Mouse (Mus musculus) heart, embryonic 14.5 days (tissue): Measurements from ENCODE around the gene Synj2. TPM values are rescaled to one million over a fixed set of nuclear protein-coding genes. Genes with fewer than 3 reads are reported as not detected.

Experiments used
- ATAC-seq: fragments of 200-750 bp; cut with Nextera tagmentation; 2 replicates; pipeline ENCODE4 v1.8.0; 2017; ENCODE audit warnings: low read depth, moderate TSS enrichment; ENCODE audit not compliant: insufficient number of reproducible peaks, insufficient read depth, low FRiP score
- H3K27ac ChIP-seq, 2 experiments: fragments of 200-500 bp in 1 of 2; fragments of 300-500 bp in 1 of 2; sonication (generic) in 1 of 2; replicated peaks in 1 of 2; 2 replicates each; pipeline ENCODE4 v1.5.1; 2012 to 2014; ENCODE audit warnings: low read depth in 2 of 2, low read length in 2 of 2, control low read depth in 1 of 2, mild to moderate bottlenecking in 1 of 2, mixed read lengths in 1 of 2; ENCODE audit not compliant: control insufficient read depth in 1 of 2, insufficient read depth in 1 of 2
- H3K27me3 ChIP-seq: fragments of 300-500 bp; sonication (generic); 2 replicates; pipeline ENCODE4 v1.6.1; 2014; ENCODE audit warnings: mild to moderate bottlenecking, low read length, control low read depth; ENCODE audit not compliant: control insufficient read depth, insufficient read depth
- H3K36me3 ChIP-seq: fragments of 300-500 bp; sonication (generic); 2 replicates; pipeline ENCODE4 v1.6.1; 2014; ENCODE audit warnings: mild to moderate bottlenecking, control low read depth, low read length, mixed read lengths; ENCODE audit not compliant: control insufficient read depth, insufficient read depth
- H3K4me1 ChIP-seq, 2 experiments: fragments of 200-500 bp in 1 of 2; fragments of 300-500 bp in 1 of 2; sonication (generic) in 1 of 2; 2 replicates each; pipeline ENCODE4 v1.6.1; 2012 to 2014; ENCODE audit warnings: low read length in 2 of 2, control low read depth in 1 of 2, mixed read lengths in 1 of 2; ENCODE audit not compliant: control insufficient read depth in 2 of 2, insufficient read depth in 2 of 2
- H3K4me2 ChIP-seq: fragments of 300-500 bp; sonication (generic); 2 replicates; pipeline ENCODE4 v1.6.1; 2014; ENCODE audit warnings: mild to moderate bottlenecking, low read length
- H3K4me3 ChIP-seq, 2 experiments: fragments of 200-500 bp in 1 of 2; fragments of 300-500 bp in 1 of 2; sonication (generic) in 1 of 2; 2 replicates each; pipeline ENCODE4 v1.5.1; 2012 to 2014; ENCODE audit warnings: low read length in 2 of 2, mild to moderate bottlenecking in 2 of 2, control low read depth in 1 of 2, low read depth in 1 of 2, moderate library complexity in 1 of 2; ENCODE audit not compliant: control insufficient read depth in 1 of 2, insufficient read depth in 1 of 2
- H3K9ac ChIP-seq: fragments of 300-500 bp; sonication (generic); 2 replicates; pipeline ENCODE4 v1.6.1; 2014; ENCODE audit warnings: mild to moderate bottlenecking, low read length
- H3K9me3 ChIP-seq: fragments of 300-500 bp; sonication (generic); 2 replicates; pipeline ENCODE4 v1.6.1; 2016; ENCODE audit warnings: low read length, control low read depth; ENCODE audit not compliant: control insufficient read depth
- WGBS: fragments of 180-500 bp; shearing (Covaris S2); extraction: QIAGEN DNeasy Blood & Tissue Kit; methylation state at CpG from one replicate; pipeline ENCODE4 v1.1.7; 2014; 5-methylcytosine and 5-hydroxymethylcytosine counted together
- polyA plus RNA-seq: library from polyadenylated mRNA; unstranded; fragments of >200 nt; fragmentation: Nextera tagmentation; extraction: Ambion mirVana; gene quantifications from 2 replicates; pipeline ENCODE4 v1.2.1, GENCODE M21; 2014

Gene Synj2
- polyA plus RNA-seq, 1 experiment from 2014 or later, result 4.3 TPM

DNA sequence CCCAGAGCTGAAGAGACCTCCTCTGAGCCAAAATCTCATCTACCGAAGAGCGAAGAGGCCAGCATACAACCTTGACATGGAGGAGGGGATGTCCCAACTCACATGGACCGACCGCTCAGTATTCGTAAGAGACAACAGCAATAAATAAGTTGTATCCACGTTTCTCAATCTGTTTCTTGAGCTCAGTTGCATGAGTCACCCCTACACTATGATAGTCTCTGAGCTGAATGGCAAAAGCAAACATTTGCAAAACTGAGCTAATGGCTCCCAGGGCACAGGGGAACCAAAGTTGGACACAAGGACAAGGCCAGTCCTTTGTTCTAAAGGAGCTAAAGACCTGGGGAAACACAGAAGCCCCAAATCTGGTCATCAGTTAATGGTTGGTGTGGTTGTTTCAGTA, 128.8 kb downstream of the Synj2 start:
- Histone ChIP-seq H3K27me3 (no peaks in the 10 kb centered on the region), H3K4me3 (no peak overlapping the region), H3K36me3 (peaks cover 55% of the 10 kb centered on the region), H3K4me1 (no peaks in the 10 kb centered on the region), H3K9me3 (0 out of 2 replicates have a peak, but pooled peaks cover 3% of the 10 kb centered on the region), H3K9ac (no peak overlapping the region), H3K4me2 (no peak overlapping the region), H3K27ac (no peak overlapping the region)
- 89% methylated on average over 6 of the region's 6 CpGs for WGBS
- ATAC-seq, result no peak; the same call in 1 of the 2 replicates

DNA sequence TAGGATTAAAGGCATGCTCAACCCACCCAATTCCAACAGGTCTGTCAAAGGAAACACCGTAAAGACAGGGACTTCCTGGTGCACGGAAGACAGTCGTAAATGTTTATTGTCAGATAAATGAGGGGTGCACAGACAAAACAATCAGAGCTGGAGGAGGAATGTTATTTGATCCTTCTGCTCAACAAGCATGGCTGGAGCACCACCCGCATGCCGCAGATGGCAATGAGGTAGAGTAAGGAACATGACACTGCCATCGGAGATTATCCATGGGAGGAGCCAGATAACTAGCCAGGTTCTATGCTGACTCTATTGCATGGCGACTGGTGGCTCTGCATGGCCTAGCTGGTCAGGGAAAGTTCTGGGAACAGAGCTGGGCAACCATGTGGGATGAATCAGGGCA, 132.3 kb downstream of the Synj2 start:
- Histone ChIP-seq H3K4me1 (peaks cover 0 to under 1% of the 10 kb centered on the region in 2 experiments; a peak in 1 of 4 replicates), H3K4me3 (no peak overlapping the region), H3K9ac (no peak overlapping the region), H3K36me3 (peaks cover 39% of the 10 kb centered on the region), H3K9me3 (no peaks in the 10 kb centered on the region), H3K27me3 (no peaks in the 10 kb centered on the region), H3K4me2 (no peak overlapping the region), H3K27ac (no peak overlapping the region)
- no peak for ATAC-seq
- 76% methylated on average over 7 of the region's 7 CpGs for WGBS

DNA sequence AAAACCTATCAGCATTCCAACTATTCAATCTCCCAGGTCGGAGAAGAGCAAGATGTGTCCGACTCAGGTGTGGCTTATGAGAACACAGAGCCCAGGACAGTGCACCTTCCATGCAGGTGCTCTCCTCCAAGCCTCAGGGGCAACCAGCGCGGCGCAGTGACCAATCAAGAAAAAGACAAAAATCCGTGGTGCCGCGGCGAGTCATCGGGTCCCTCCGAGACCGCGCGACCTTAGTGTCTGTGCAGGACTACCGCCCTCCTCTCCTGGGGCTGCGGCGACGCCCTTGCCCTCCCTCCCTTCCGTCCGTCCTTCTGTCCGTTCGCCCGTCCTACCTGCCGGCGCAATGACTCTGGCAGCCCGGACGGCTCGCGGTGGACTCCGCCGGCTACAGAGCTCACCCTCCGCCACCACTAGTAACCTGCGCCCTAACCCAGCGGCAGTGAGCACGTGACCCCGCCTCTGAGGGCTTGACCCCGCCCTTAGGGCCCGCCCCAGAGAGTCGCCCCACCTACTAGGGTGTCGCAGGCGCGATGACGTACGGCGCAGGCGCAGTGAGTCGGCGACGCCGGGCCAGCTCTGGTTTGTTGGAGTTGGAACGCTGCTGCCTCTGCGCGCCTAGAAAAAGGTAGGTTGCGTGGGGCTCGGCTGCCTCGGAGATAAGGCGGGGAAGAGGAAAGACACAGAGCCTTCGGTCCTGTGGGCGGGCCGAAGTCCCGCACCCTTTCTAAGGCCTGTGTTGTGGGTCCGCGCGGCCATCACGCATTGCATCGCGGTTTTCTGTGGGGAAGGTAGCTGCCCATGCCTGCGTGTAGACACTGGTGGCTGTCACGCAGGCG, 138.4 kb downstream of the Synj2 start, which contains the start of the genes Serac1 and Gtf2h5:
Gene Serac1, minus strand, starts transcription at position 455 of the 836 bp plus-strand sequence.
Gene Gtf2h5, plus strand, starts transcription at position 500 of the 836 bp plus-strand sequence.
- Histone ChIP-seq H3K36me3 (peaks cover 17% of the 10 kb centered on the region), H3K9ac (peak within 1 kb of the TSS; percentile 87), H3K4me1 (peaks cover 2 to 12% of the 10 kb centered on the region in 2 experiments), H3K27me3 (no peaks in the 10 kb centered on the region), H3K27ac (peak within 1 kb of the TSS; percentile 61 to 71), H3K4me2 (peak within 1 kb of the TSS; percentile 85), H3K9me3 (no peaks in the 10 kb centered on the region), H3K4me3 (peak within 1 kb of the TSS; percentile 66 to 70)
- peak; percentile 99 for ATAC-seq
- under 1% methylated on average over 70 of the region's 70 CpGs for whole genome bisulfite sequencing

DNA sequence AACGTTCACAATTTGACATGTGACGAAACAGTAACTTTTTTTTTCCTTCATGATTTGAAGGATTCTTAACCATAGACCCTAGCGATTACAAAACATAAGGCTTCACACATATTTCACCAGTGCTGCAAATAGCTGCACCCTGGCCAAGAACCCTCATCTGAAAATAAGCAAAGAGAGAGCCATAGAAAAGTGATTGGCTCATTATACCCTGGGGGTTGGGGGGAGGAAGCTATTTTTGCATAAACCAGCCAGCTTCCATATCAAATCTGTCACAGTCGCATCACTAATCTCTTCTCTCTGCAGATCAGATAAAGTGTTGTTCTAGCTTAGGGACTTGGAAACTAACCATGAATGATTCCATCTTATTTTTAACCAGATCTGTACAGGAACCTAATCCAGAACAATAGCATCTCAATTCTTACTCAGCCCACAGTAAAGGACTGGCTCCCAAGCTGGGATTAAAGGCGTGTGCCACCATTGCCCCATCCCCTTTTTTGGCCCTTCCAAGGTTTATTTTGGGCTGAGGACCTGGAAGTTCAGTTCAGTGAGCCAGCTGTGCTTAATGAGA, 142.3 kb downstream of the Synj2 start:
- Histone ChIP-seq H3K27ac (no peak overlapping the region), H3K9me3 (no peaks in the 10 kb centered on the region), H3K4me3 (no peak overlapping the region), H3K36me3 (peaks cover 50% of the 10 kb centered on the region), H3K9ac (no peak overlapping the region), H3K4me2 (no peak overlapping the region), H3K27me3 (no peaks in the 10 kb centered on the region), H3K4me1 (peaks cover 2 to 11% of the 10 kb centered on the region in 2 experiments)
- no peak for ATAC-seq
- WGBS, result 79% methylated on average over 5 of the region's 5 CpGs

DNA sequence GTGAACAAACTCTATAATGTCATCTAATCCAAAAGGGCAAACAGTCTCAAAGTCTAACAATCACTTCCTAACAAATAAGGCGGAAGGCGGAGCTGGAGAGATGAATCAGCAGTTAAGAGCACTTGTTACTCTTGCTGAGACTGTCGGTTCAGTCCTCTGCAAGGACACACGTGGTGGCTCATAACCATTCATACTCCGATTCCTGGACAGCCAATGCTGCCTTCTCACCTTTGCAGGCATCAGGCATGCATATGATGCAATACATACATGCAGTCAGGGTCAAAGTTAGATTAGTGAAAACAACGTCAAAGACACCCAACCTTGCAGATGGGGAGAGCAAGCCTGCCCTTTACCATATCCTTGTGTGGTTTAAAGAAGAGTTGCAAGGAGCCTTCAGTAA, 150.5 kb downstream of the Synj2 start:
- no peak for ATAC-seq
- no peak overlapping the region for H3K4me2 ChIP-seq
- H3K9ac ChIP-seq, result no peak overlapping the region
- no peak overlapping the region for H3K4me3 ChIP-seq
- H3K36me3 ChIP-seq, result peaks cover 23% of the 10 kb centered on the region
- no peaks in the 10 kb centered on the region for H3K9me3 ChIP-seq
- no peaks in the 10 kb centered on the region for H3K27me3 ChIP-seq
- WGBS, result 87% methylated on average over 6 of the region's 6 CpGs
- no peaks in the 10 kb centered on the region for H3K4me1 ChIP-seq
- no peak overlapping the region for H3K27ac ChIP-seq

Other genes starting within 250 kb of the Synj2 start
- gene Snx9, start 100.0 kb upstream of the Synj2 start, polyA plus RNA-seq, result 28.8 and 29.6 TPM in 2 replicates
- gene Serac1, start 138.5 kb downstream of the Synj2 start, polyA plus RNA-seq, result 4.6 and 4.8 TPM in 2 replicates
- 148 and 163 TPM in 2 replicates for gene Gtf2h5, start 138.5 kb downstream of the Synj2 start, polyA plus RNA-seq
- gene Tulp4, start 165.2 kb downstream of the Synj2 start, polyA plus RNA-seq, result 61.4 and 67.3 TPM in 2 replicates